Mouse (Mus musculus): ENCODE measurements around the gene Zfp948. TPM values are rescaled to one million over a fixed set of nuclear protein-coding genes. Genes with fewer than 3 reads are reported as not detected.
A peak's percentile ranks its signal among the peaks of the same experiment; 100 is the strongest.

Zfp948 gene
- 2.0 and 3.6 TPM in 2 replicates for polyA plus RNA-seq (2012; rRNA removed)
- polyA plus RNA-seq (2014; fragmentation: Nextera tagmentation; extraction: Ambion mirVana), result 6.3 and 7.6 TPM in 2 replicates

DNA sequence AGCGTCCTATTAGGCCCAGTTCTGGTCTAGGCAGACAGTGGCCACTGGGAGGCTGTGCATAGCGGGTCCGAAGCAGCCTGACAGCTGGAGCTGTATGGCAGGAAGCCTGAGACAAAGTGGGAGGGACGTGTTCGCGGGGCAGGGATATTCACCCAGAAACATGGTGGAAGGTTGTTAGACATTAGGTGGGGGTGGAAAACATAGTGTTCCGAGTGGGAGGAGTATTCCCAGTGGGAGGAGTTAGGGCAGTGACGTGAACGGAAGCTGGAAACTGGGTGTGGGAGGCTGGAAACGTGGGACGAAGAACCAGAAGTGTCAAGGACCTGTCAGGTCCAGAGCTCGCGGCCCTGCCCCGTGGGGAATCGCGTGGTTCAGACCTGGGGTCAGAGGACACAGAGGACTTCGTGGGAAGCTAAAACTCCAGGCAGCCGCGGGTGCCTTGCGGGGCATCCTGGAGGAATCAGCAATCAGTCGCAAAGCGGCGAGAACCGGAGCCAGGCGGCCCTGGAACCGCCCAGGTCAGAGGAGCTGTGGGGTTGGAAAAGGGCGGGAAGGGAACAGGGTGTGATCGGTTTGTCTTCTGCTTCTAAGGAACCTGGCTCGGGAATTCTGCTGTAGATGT, at the start of gene Zfp948:
Zfp948 (plus strand) TSS at position 281 of the 622 bp plus-strand sequence.
- peak within 1 kb of the TSS; percentile 89 for H3K27ac ChIP-seq
- no peaks in the 10 kb centered on the region for H3K36me3 ChIP-seq (replicated peaks; ENCODE audit: control insufficient read depth, insufficient read depth, low read depth)
- ATAC-seq (ENCODE audit: insufficient read depth) (peak; percentile 88), DNase-seq (ENCODE audit: low read depth in 3 of 3, low spot score in 3 of 3) (peak; percentile 66 to 81 (median 71))
- H3K9ac ChIP-seq (replicated peaks), result peak within 1 kb of the TSS; percentile 80
- H3K27me3 ChIP-seq (ENCODE audit: control insufficient read depth, insufficient read depth, low read length), result no peaks in the 10 kb centered on the region
- no peaks in the 10 kb centered on the region for H3K9me3 ChIP-seq (ENCODE audit: control insufficient read depth, low read length)
- peak; percentile 49 for TF ChIP-seq EP300 (IDR thresholded peaks at IDR 0.05; ENCODE audit: low read depth)
- peak; percentile 62; the same call in 1 of the 2 replicates for TF ChIP-seq CTCF (IDR thresholded peaks at IDR 0.05; ENCODE audit: low read depth)
- H3K4me2 ChIP-seq (ENCODE audit: low read depth), result peak within 1 kb of the TSS; percentile 92
- WGBS (ENCODE audit: insufficient replicate concordance), result under 1% methylated on average over 29 of the region's 29 CpGs
- H3K4me3 ChIP-seq (ENCODE audit: insufficient read depth in 1 of 2, low read depth in 2 of 2, low read length in 2 of 2), result peak within 1 kb of the TSS; percentile 72 to 88
- H3K4me1 ChIP-seq (replicated peaks; ENCODE audit: control insufficient read depth in 2 of 2, insufficient read depth in 2 of 2, low read length in 1 of 2), result peaks cover 4 to 11% of the 10 kb centered on the region in 2 experiments

- H3K9ac ChIP-seq (replicated peaks), result peak overlapping the region; percentile 78
- H3K27ac ChIP-seq, result no peak overlapping the region
- no peaks in the 10 kb centered on the region for H3K9me3 ChIP-seq (ENCODE audit: control insufficient read depth, low read length)
- ATAC-seq (ENCODE audit: insufficient read depth) (no peak), DNase-seq (ENCODE audit: low read depth in 3 of 3, low spot score in 3 of 3) (no peak)
- 17% methylated on average over 4 of the region's 4 CpGs for WGBS (ENCODE audit: insufficient replicate concordance)
- H3K4me2 ChIP-seq (ENCODE audit: low read depth), result peak overlapping the region; percentile 75
- H3K36me3 ChIP-seq (replicated peaks; ENCODE audit: control insufficient read depth, insufficient read depth, low read depth), result no peaks in the 10 kb centered on the region
- H3K27me3 ChIP-seq (ENCODE audit: control insufficient read depth, insufficient read depth, low read length), result no peaks in the 10 kb centered on the region
- no peak for TF ChIP-seq CTCF (IDR thresholded peaks at IDR 0.05; ENCODE audit: low read depth)
- TF ChIP-seq EP300 (IDR thresholded peaks at IDR 0.05; ENCODE audit: low read depth), result no peak
- H3K4me1 ChIP-seq (replicated peaks; ENCODE audit: control insufficient read depth in 2 of 2, insufficient read depth in 2 of 2, low read length in 1 of 2), result peaks cover 0 to 3% of the 10 kb centered on the region in 2 experiments; a peak in 2 of 4 replicates
- H3K4me3 ChIP-seq (ENCODE audit: insufficient read depth in 1 of 2, low read depth in 2 of 2, low read length in 2 of 2), result peak overlapping the region; percentile 66 to 93; a peak in 3 of 4 replicates
These were observed 49.6 kb upstream of the Zfp948 start for GRCm38 (mm10) chr17:21517130-21517671.

DNA sequence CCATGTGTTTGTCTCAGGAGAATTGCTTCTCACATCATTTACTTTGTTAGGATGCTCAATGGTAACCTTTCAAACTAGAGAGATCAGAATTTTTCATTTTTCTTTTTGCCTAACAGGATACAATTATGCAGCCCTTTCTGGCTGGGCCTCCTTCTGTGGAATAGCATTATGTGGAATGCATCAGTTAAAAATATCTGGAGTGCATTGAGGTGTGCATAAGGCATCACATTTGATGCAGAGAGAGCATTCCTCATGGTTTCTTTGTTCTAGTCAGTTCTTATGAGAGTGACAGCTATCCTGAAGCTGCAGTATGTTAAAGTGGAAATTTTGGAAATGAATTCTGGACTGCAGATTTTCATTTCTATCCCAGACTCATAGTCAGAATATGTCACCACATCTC, 40.5 kb upstream of the Zfp948 start:
- no peaks in the 10 kb centered on the region for H3K36me3 ChIP-seq (replicated peaks; ENCODE audit: control insufficient read depth, insufficient read depth, low read depth)
- H3K4me3 ChIP-seq (ENCODE audit: insufficient read depth in 1 of 2, low read depth in 2 of 2, low read length in 2 of 2), result no peak overlapping the region
- ATAC-seq (ENCODE audit: insufficient read depth), result no peak
- H3K9ac ChIP-seq (replicated peaks), result no peak overlapping the region
- H3K27me3 ChIP-seq (ENCODE audit: control insufficient read depth, insufficient read depth, low read length), result no peaks in the 10 kb centered on the region
- no peak overlapping the region for H3K27ac ChIP-seq
- H3K4me1 ChIP-seq (replicated peaks; ENCODE audit: control insufficient read depth in 2 of 2, insufficient read depth in 2 of 2, low read length in 1 of 2), result no peaks in the 10 kb centered on the region
- no peak for DNase-seq (ENCODE audit: low read depth in 3 of 3, low spot score in 3 of 3)
- TF ChIP-seq CTCF (IDR thresholded peaks at IDR 0.05; ENCODE audit: low read depth) (no peak), EP300 (IDR thresholded peaks at IDR 0.05; ENCODE audit: low read depth) (no peak)
- no peak overlapping the region for H3K4me2 ChIP-seq (ENCODE audit: low read depth)
- no peaks in the 10 kb centered on the region for H3K9me3 ChIP-seq (ENCODE audit: control insufficient read depth, low read length)

DNA sequence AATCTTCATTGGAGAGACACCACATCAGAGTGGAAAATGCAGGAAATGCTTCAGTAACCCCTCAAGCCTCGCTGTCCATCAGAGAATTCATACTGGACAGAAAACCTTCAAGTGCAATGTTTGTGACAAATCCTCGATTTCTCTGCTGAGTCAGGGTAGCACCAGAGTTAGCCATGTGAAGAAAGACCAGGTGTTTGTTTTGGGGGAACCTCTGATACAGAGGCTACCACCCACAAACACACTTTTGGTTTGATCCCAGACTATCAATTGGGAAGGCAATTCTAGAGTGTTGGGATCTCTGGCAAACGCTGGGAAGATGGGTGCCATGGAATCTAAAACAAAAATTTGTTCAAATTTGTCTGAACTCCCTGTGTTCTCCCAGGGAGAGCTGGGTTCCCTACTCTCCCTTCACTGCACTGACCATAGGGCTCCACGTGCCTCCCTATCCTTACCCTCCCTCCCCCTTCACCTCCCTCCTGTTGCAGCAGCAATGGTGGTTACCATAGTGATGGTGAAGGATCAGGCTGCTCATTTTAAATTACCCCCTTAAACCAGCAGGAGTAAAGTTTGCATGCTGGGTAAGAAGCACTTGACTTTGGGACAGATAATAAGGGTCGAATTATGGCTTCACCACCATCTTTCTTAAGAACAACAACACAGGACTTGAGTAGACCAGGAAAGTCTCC, 36.0 kb upstream of the Zfp948 start:
- H3K9ac ChIP-seq (replicated peaks), result no peak overlapping the region
- TF ChIP-seq EP300 (IDR thresholded peaks at IDR 0.05; ENCODE audit: low read depth) (no peak), CTCF (IDR thresholded peaks at IDR 0.05; ENCODE audit: low read depth) (no peak)
- H3K4me3 ChIP-seq (ENCODE audit: insufficient read depth in 1 of 2, low read depth in 2 of 2, low read length in 2 of 2), result no peak overlapping the region
- H3K4me2 ChIP-seq (ENCODE audit: low read depth), result no peak overlapping the region
- H3K36me3 ChIP-seq (replicated peaks; ENCODE audit: control insufficient read depth, insufficient read depth, low read depth), result no peaks in the 10 kb centered on the region
- H3K4me1 ChIP-seq (replicated peaks; ENCODE audit: control insufficient read depth in 2 of 2, insufficient read depth in 2 of 2, low read length in 1 of 2), result peaks cover 5 to 11% of the 10 kb centered on the region in 2 experiments; a peak in 3 of 4 replicates
- no peak overlapping the region for H3K27ac ChIP-seq
- H3K27me3 ChIP-seq (ENCODE audit: control insufficient read depth, insufficient read depth, low read length), result no peaks in the 10 kb centered on the region
- ATAC-seq (ENCODE audit: insufficient read depth) (no peak), DNase-seq (ENCODE audit: low read depth in 3 of 3, low spot score in 3 of 3) (no peak)
- 61% methylated on average over 5 of the region's 5 CpGs for WGBS (ENCODE audit: insufficient replicate concordance)
- H3K9me3 ChIP-seq (ENCODE audit: control insufficient read depth, low read length), result no peaks in the 10 kb centered on the region

DNA sequence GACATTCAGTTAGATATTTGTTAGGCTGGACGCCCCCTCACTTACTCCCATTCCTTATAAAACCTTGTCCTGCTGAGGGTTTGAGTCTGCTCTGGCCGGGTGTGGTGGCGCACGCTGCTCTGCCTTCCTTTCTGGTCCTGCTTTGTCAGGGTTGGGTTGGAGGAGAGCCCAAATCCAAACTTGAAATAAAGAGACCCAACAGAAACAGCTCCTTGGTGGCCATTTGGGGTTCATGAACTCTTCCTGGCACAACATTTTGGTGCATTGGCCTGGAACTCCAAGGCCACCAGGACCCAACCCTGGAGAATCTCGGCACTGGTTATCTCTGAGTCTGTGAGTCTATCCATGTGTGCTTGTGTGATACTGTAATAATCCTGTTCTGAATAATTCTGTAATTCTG, 35.2 kb upstream of the Zfp948 start:
- Histone ChIP-seq H3K4me2 (ENCODE audit: low read depth) (peak overlapping the region; percentile 74), H3K36me3 (replicated peaks; ENCODE audit: control insufficient read depth, insufficient read depth, low read depth) (no peaks in the 10 kb centered on the region), H3K9me3 (ENCODE audit: control insufficient read depth, low read length) (no peaks in the 10 kb centered on the region), H3K9ac (replicated peaks) (no peak overlapping the region), H3K4me3 (ENCODE audit: insufficient read depth in 1 of 2, low read depth in 2 of 2, low read length in 2 of 2) (peak overlapping the region; percentile 56 to 65; a peak in 3 of 4 replicates), H3K4me1 (replicated peaks; ENCODE audit: control insufficient read depth in 2 of 2, insufficient read depth in 2 of 2, low read length in 1 of 2) (peaks cover 5 to 11% of the 10 kb centered on the region in 2 experiments; a peak in 3 of 4 replicates), H3K27ac (no peak overlapping the region), H3K27me3 (ENCODE audit: control insufficient read depth, insufficient read depth, low read length) (no peaks in the 10 kb centered on the region)
- ATAC-seq (ENCODE audit: insufficient read depth) (no peak), DNase-seq (ENCODE audit: low read depth in 3 of 3, low spot score in 3 of 3) (no peak)
- whole genome bisulfite sequencing (ENCODE audit: insufficient replicate concordance), result 61% methylated on average over 5 of the region's 5 CpGs
- TF ChIP-seq CTCF (IDR thresholded peaks at IDR 0.05; ENCODE audit: low read depth), result no peak
- no peak for TF ChIP-seq EP300 (IDR thresholded peaks at IDR 0.05; ENCODE audit: low read depth)

All from liver, embryonic 14.5 days (tissue).